Mouse (Mus musculus) heart, postnatal 36 days (tissue): Measurements from ENCODE around the gene Acin1. TPM values are rescaled to one million over a fixed set of nuclear protein-coding genes. Genes with fewer than 3 reads are reported as not detected.

Source experiments
- DNase-seq, 2 experiments: peaks; one replicate each; pipeline ENCODE4 v3.0.0; 2021 to 2022
- intact Hi-C: fragments of 180-260 bp; cut with DNase I; formaldehyde crosslinking; loops from one replicate; pipeline ENCODE4 v1.15.1; 2025
- total RNA-seq, 2 experiments: library from RNA; stranded (reverse); gene quantifications; 2 replicates each; pipeline ENCODE4 v1.2.3; 2021

The Acin1 gene
- total RNA-seq, 2 experiments from 2014 or later, result 72.2 to 80.2 TPM

DNA sequence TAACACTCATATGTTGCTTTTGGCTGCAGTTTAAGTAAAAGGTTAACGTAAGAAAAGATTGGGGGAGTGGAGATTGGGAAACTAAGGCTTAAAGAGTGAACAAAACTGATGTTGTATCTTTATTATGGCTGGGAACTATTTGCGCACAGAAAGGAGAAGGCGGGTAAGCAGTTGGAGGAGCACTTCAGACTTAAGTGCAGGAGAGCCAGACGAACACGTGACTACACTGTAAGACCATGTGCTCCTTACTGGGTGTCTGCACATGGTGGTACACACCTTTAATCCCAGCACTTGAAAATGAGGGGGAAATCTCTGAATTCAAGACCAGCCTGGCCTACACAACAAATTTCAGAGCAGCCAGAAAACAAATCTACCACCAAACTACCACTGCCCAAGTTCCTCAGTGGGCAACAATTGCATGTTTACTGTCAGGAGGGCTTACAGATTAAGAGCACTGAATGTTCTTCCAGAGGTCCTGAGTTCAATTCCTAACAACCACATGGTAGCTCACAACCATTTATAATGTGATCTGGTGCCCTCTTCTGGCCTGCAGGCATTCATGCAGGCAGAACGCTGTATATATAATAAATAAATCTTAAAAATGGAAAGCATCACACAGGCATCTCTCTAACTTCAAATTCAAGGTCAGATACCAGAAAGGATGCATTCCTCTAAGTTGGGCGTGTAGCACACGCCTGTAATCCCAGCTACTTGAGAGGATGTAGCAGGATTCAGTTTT is 39.7 kb downstream of the Acin1 start:
- intact Hi-C loops, result loop anchor here (10.0 kb wide), 1 partner anchor 582 kb away; no protein-coding TSS in a partner anchor
- DNase-seq, result no peak

- intact Hi-C loops, result loop anchor here (10.0 kb wide), 1 partner anchor 582 kb away; no protein-coding TSS in a partner anchor
- DNase-seq, result no peak
Measured at GRCm38 (mm10) chr14:54646455-54646854, 40.3 kb downstream of the Acin1 start.

DNA sequence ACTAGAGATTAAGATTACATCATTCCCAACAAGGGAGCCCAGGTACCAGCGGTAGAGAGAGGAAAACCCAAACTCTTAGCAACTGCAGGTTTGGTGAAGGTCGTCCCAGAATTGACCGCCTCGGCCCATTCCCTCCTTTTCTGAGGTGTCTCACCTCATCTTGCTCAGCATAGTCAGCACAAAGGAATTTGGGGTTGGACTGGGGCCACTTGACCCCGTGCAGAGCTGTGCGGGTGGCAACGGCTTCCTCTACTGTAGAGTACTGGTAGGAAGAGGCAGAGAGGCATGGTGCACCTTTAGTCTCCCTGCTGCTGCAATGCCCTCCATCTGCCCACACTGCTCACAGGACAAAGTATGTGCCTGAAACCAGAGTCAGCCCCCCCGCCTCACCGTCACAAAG is 42.4 kb downstream of the Acin1 start:
- DNase-seq, result no peak
- intact Hi-C loops, result loop anchor here (5.0 to 10.0 kb wide), 3 partner anchors 117 to 579 kb away; no protein-coding TSS in a partner anchor

- DNase-seq, result no peak
- intact Hi-C loops, result loop anchor here (5.0 to 10.0 kb wide), 3 partner anchors 116 to 578 kb away; no protein-coding TSS in a partner anchor
Measured at GRCm38 (mm10) chr14:54643011-54643410, 43.7 kb downstream of the Acin1 start.

DNA sequence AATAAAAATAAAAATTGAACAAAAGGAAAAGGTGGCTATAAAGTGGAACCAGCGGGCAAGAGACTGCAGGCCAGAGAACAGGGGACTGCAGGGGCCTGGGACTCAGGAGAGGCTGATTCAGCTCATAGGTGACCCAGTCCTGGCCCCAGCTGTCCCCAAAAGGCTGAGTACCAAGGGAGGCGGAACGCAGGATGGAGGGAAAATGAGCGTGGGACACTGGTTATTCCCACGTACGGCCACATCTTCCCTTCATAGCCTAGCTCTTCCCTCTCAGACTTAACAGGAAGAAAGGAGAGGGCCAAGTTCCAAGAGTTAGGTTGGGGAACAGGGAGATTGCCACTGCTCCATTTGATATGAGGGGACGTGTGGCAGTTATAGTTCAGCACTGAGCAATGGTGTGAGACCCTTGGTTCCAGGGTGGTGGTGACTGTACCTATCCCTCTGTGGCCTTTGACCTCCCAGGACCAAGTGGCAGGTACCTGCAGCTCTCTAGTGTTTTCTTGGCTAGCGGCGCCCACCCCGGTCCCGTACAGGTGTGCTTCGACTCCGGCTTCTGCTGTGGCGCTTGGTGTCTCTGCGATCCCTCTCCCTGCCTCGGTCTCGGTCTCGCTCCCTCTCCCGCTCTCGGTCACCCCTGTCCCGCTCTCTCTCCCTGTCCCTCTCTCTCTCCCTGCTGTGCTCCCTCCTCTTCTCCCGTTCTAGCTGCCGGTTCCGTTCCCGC is 44.3 kb downstream of the Acin1 start:
- intact Hi-C loops, result loop anchor here (5.0 to 10.0 kb wide), 3 partner anchors 115 to 578 kb away; no protein-coding TSS in a partner anchor
- DNase-seq, result no peak

DNA sequence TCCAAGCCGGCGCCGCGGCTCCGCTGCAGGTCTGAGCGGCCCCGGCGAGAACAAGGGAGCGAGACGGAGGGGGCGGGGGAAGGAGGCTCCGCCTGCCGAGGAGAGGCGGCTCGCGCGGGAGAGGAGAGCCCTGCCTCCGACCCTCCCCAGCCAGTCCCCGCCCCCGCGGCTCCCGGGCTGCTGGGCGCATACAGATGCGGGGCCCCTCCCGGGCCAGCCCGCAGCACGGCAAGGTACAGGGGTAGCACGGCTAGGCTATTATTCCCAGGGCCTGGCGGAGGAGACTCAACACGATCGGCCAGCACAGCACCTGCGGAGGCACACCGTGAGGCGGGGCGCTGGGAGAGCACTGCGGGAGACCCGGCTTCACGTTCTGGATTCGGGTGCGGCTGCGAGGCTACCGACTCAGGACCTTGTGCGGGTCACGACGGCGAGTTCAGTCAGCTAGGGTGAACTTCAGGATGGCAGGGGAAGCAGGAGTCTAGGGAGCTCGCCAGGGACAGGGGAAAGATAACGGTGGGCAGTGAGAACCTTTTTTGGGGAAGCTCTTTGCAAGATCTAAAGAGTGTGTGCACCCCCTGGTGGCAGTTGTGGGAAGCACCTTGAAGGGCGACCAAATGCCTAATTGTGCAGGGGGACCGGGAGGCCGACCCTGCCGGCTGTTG is 45.3 kb downstream of the Acin1 start, which contains the start of gene Cdh24:
Cdh24 (minus strand) TSS at position 60 of the 665 bp plus-strand sequence.
- DNase-seq, result peak; percentile 86 to 89
- intact Hi-C loops, result loop anchor here (1.0 to 10.0 kb wide), 5 partner anchors 58 to 577 kb away; no protein-coding TSS in a partner anchor

- DNase-seq, result no peak
- intact Hi-C loops, result loop anchor here (1.0 to 10.0 kb wide), 5 partner anchors 58 to 576 kb away; no protein-coding TSS in a partner anchor
Measured at GRCm38 (mm10) chr14:54640946-54641304, 45.8 kb downstream of the Acin1 start, which contains the start of gene Gm17606. Gene Gm17606, plus strand, starts transcription at chr14:54640952.

DNA sequence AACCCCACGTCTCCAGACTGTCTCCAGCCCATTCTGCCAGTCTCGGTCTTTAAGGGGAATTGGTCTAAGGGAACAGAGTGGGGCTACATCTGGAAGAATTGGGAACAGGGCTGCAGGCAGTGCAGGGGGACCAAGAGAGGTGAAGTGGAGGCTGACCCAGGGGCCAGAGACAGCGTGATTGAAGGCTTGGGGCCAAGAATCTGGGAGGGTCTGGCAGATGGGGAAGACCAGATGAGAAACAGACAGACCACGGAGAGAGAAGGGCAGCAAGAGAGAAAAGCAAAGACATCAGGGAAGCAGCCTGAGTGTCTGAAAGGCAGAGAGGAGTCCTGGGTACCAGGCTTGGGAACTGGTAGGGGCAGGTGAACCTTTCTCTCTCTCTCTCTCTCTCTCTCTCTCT is 46.6 kb downstream of the Acin1 start:
- DNase-seq, result no peak
- intact Hi-C loops, result loop anchor here (5.0 to 10.0 kb wide), 3 partner anchors 113 to 575 kb away; no protein-coding TSS in a partner anchor

- intact Hi-C loops, result loop anchor here (2.0 kb wide), 1 partner anchor 17 kb away; the partner anchor contains the start of gene Psmb11
- DNase-seq, result no peak
Measured at GRCm38 (mm10) chr14:54638210-54638609, 48.5 kb downstream of the Acin1 start.

DNA sequence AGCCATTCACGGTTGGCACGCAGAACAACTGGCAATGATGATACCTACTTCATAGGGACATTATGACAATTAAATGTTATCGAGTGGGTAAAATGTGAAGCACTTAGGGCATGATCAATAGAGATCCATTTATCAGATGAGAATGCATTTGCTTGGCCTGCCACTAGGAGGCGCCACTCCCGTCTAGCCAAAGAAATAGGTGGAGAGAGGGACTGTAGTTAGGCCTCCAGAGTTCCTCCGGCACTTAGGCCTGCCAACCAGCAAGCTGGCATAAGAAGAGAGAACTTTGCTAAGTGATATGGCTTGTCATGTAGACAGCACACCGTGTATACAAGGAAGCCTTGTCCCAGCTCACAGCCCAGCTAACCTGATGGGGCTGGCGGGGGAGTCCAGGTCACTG is 49.8 kb downstream of the Acin1 start:
- intact Hi-C loops, result no loop called here
- DNase-seq, result peak; percentile 38 to 65

- intact Hi-C loops, result no loop called here
- DNase-seq, result no peak
Measured at GRCm38 (mm10) chr14:54634182-54634581, 52.5 kb downstream of the Acin1 start.

GRCm38 (mm10) chr14:54632252-54632651 is 54.5 kb downstream of the Acin1 start:
- no peak for DNase-seq
- intact Hi-C loops, result no loop called here

DNA sequence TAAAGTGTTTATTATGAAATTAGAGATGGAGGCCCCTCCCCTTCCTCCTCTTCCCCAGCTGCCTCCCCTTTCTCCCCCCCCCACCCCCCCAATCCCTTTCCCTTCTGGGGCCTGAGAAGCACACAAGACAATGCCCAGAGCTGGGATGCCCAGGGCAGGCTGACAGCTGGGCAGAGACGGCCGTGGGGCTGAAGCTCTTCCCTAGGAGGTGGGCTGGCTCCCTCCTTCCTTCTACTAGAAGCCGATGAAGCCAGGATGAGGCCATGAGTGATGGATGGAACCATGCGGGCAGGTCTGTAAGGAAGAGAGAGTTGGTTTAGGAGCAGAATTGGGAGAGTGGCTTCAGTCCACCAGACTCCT is 55.5 kb downstream of the Acin1 start:
- no peak for DNase-seq
- intact Hi-C loops, result no loop called here

- intact Hi-C loops, result no loop called here
- DNase-seq, result no peak
Measured at GRCm38 (mm10) chr14:54630583-54631239, 56.0 kb downstream of the Acin1 start.

DNA sequence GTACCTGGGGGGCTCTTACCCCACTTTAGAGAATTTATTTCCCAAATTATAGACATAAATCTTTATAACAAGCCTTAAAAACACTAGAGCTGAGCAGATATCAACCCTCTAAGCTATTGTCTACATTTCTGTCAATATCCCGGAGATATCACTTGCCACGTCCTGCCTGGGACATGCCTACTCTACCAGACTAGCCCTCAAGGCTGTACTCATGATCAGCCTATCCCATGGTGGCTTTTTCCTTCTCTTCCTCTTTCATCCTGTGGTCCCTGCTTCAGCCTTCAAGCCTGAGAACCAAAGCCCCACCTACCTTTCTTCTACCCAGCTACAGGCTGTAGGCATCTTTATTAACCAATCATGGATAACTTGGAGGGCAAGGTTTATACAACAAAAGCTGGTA is 56.9 kb downstream of the Acin1 start:
- intact Hi-C loops, result no loop called here

DNA sequence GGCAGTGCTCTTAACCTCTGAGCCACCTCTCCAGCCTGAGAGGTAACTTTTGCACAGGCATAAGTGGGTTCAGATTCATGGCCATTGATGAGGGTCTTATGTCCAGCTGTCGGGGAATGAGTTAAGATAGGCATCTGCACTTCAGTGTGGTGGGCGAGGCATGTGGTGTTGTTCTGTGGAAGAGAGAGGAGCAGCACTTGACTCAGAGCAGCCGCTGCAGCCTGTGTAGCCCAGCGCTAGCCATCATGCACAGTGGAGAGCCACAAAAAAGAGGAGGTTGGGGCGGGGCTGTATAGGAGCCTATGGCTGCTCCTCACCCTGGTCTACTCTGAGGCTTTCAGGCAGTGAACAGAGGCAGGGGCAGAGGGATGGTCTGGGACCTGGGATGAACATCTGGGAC is 58.6 kb downstream of the Acin1 start:
- DNase-seq, result no peak
- intact Hi-C loops, result no loop called here

More for the DNA sequence above, 56.9 kb downstream of the Acin1 start:
- DNase-seq, result no peak

- DNase-seq, result no peak
- intact Hi-C loops, result no loop called here
Measured at GRCm38 (mm10) chr14:54624976-54625375, 61.8 kb downstream of the Acin1 start.

DNA sequence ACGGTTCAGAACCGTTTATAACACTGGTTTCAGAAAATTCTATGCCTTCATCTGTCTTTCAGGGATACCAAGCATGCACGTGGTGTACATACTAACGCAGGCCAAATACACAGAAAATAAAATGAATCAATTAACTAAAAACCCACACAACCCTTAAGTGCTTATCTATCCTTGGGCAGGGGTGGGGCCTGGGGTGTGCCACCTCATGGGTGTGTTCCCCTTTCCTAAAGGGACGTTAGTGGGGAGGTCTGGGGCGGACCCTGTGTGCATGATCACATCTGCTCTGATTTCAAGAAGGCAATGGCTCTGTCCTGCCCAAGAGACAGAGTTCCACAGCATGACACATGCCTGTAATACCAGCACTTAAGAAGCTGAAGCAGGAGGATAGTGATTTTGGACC is 63.4 kb downstream of the Acin1 start:
- DNase-seq, result no peak
- intact Hi-C loops, result no loop called here

- intact Hi-C loops, result loop anchor here (2.0 kb wide), 1 partner anchor 18 kb away; no protein-coding TSS in a partner anchor
- no peak for DNase-seq
Measured at GRCm38 (mm10) chr14:54621133-54621532, 65.6 kb downstream of the Acin1 start, which contains the start of gene Psmb11. Gene Psmb11, plus strand, starts transcription at chr14:54621433.

GRCm38 (mm10) chr14:54617897-54618365 is 68.8 kb downstream of the Acin1 start, which contains the start of gene Psmb5:
Gene Psmb5, minus strand, starts transcription at chr14:54618022.
- DNase-seq, result peak; percentile 87 to 93
- intact Hi-C loops, result no loop called here
